Mouse (Mus musculus) limb, embryonic 14.5 days (tissue): Measurements from ENCODE around the gene Ctdspl. TPM values are rescaled to one million over a fixed set of nuclear protein-coding genes. Genes with fewer than 3 reads are reported as not detected.

ENCODE experiments used
- ATAC-seq: fragments of 200-750 bp; cut with Nextera tagmentation; 2 replicates; pipeline ENCODE4 v1.8.0; 2017; ENCODE audit warnings: low read depth, moderate number of reproducible peaks, moderate TSS enrichment; ENCODE audit not compliant: low FRiP score
- DNase-seq: peaks from one replicate; pipeline ENCODE4 v3.0.0-alpha.2; 2015; ENCODE audit warnings: low spot score
- H3K27ac ChIP-seq: fragments of 300-500 bp; sonication (generic); replicated peaks from 2 replicates; pipeline ENCODE4 v1.5.1; 2014; ENCODE audit warnings: low read depth, mild to moderate bottlenecking, low read length, moderate library complexity, mixed read lengths
- H3K27me3 ChIP-seq: fragments of 300-500 bp; sonication (generic); 2 replicates; pipeline ENCODE4 v1.6.1; 2014; ENCODE audit warnings: low read length, mixed read lengths; ENCODE audit not compliant: control insufficient read depth, insufficient read depth
- H3K36me3 ChIP-seq: fragments of 300-500 bp; sonication (generic); 2 replicates; pipeline ENCODE4 v1.6.1; 2014; ENCODE audit warnings: mild to moderate bottlenecking, low read length, moderate library complexity, mixed read lengths; ENCODE audit not compliant: control insufficient read depth, insufficient read depth
- H3K4me1 ChIP-seq: fragments of 300-500 bp; sonication (generic); 2 replicates; pipeline ENCODE4 v1.6.1; 2014; ENCODE audit warnings: antibody characterized with exemption, low read length, mixed read lengths; ENCODE audit not compliant: control insufficient read depth, insufficient read depth
- H3K4me2 ChIP-seq: fragments of 300-500 bp; sonication (generic); replicated peaks from 2 replicates; pipeline ENCODE4 v1.6.1; 2014; ENCODE audit warnings: low read depth, mild to moderate bottlenecking, low read length, moderate library complexity; ENCODE audit not compliant: severe bottlenecking
- H3K4me3 ChIP-seq: fragments of 300-500 bp; sonication (generic); replicated peaks from 2 replicates; pipeline ENCODE4 v1.5.1; 2014; ENCODE audit warnings: low read length
- H3K9ac ChIP-seq: fragments of 300-500 bp; sonication (generic); 2 replicates; pipeline ENCODE4 v1.6.1; 2014; ENCODE audit warnings: mild to moderate bottlenecking, low read depth, low read length, moderate library complexity; ENCODE audit not compliant: severe bottlenecking
- H3K9me3 ChIP-seq: fragments of 300-500 bp; sonication (generic); 2 replicates; pipeline ENCODE4 v1.6.1; 2016; ENCODE audit warnings: low read length; ENCODE audit not compliant: control insufficient read depth
- POLR2A ChIP-seq: fragments of 200-500 bp; IDR thresholded peaks from 2 replicates; pipeline ENCODE4 v1.8.0; 2012; ENCODE audit warnings: inconsistent platforms, mild to moderate bottlenecking, moderate library complexity, borderline replicate concordance; ENCODE audit not compliant: insufficient read depth, insufficient read length; ENCODE audit errors: extremely low read depth
- WGBS: fragments of 180-500 bp; shearing (Covaris S2); extraction: QIAGEN DNeasy Blood & Tissue Kit; methylation state at CpG from one replicate; pipeline ENCODE4 v1.1.7; 2014; 5-methylcytosine and 5-hydroxymethylcytosine counted together
- polyA plus RNA-seq, 2 experiments: library from polyadenylated mRNA; depleted of rRNA in 1 of 2; stranded (reverse) in 1 of 2; unstranded in 1 of 2; fragments of >200 nt; fragmentation: Nextera tagmentation in 1 of 2; extraction: Ambion mirVana in 1 of 2; gene quantifications; 2 replicates each; pipeline versions ENCODE4 v1.2.1 to v1.2.3; 2012 to 2014

Gene Ctdspl
- polyA plus RNA-seq, 2 experiments = 23.8 to 38.0 TPM

DNA sequence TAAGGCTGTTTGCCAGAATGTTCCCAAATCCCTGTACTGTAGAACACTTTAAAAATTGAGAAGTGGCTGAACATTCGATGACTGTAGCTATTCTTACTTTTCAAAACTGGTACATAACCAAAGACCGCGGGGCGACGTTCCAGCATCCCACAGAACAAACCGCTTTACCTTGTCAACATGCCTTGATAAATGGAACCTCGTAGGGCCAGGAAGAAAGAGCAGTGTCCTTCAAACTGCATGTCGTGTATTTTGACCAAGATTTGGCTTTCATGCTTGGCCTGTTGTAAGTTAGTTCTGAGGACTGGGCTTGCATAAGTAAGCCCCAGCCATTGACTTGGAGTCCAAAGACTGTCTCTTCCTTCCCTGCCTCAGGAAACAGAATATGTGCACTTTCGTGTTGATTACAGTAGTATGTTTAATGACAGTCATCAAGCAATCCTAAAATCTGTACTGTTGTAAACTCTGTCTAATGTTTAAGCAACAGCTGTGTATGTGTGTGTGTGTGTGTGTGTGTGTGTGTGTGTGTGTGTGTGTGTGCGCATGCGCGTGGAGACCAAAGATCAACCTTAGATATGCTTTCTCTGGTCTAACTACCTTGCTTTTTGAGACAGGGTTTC is 14.4 kb downstream of the Ctdspl start:
- Histone ChIP-seq H3K36me3 (no peaks in the 10 kb centered on the region), H3K4me1 (peaks cover 28% of the 10 kb centered on the region)

DNA sequence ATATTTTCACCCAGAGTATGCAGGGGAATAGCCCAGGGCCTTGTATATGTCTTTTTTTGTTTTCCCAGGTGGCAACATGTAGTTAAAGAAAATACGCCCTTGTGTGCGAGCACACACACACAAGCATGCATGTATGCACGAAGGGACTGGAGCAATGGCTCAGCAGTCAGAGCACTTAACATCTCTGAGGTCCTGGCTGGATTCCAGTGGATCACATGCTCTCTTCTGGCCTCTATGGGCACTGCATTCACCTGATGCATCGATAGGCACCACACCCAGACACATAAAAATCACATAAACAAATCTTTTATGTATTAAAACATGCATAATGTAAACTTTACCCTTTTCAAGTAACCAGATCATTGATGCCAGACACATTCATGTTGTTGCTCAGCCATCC is 15.8 kb downstream of the Ctdspl start:
- H3K9me3 ChIP-seq = no peaks in the 10 kb centered on the region
- DNase-seq = no peak
- no peak for ATAC-seq
- H3K27me3 ChIP-seq = no peaks in the 10 kb centered on the region
- WGBS = 86% methylated on average over 4 of the region's 4 CpGs
- no peak overlapping the region for H3K4me3 ChIP-seq
- peaks cover 18% of the 10 kb centered on the region for H3K4me1 ChIP-seq
- H3K36me3 ChIP-seq = no peaks in the 10 kb centered on the region
- no peak overlapping the region for H3K27ac ChIP-seq
- H3K9ac ChIP-seq = no peak overlapping the region
- H3K4me2 ChIP-seq = no peak overlapping the region
- no peak for TF ChIP-seq POLR2A

More for the DNA sequence above, 14.4 kb downstream of the Ctdspl start:
- Histone ChIP-seq H3K4me2 (no peak overlapping the region), H3K27ac (peak overlapping the region; percentile 22; the same call in 1 of the 2 replicates), H3K9me3 (no peaks in the 10 kb centered on the region), H3K4me3 (no peak overlapping the region), H3K27me3 (no peaks in the 10 kb centered on the region), H3K9ac (no peak overlapping the region)
- WGBS = 72% methylated on average over 12 of the region's 12 CpGs
- ATAC-seq = no peak
- no peak for DNase-seq
- TF ChIP-seq POLR2A = no peak

DNA sequence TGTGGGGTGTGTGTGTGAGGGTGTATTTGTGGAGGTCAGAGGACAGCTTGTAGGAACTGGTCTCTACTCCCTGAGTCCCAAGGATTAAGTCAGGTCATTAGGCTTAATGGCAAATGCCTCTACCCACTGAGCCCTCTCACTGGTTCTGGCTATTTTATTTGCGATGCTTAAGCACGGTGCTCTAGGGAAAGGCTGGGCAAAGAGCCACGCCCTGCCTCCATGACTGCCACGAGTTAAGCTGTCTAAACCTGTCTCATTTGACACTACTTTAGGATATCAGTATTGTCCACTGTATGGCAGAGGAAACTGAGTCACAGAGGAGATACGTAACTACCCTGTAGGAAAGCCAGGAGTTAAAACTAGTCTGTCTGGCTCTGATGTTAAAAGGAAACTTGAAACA is 17.7 kb downstream of the Ctdspl start:
- no peak for TF ChIP-seq POLR2A
- ATAC-seq = no peak
- Histone ChIP-seq H3K4me2 (no peak overlapping the region), H3K9me3 (no peaks in the 10 kb centered on the region), H3K27ac (no peak overlapping the region), H3K9ac (no peak overlapping the region), H3K36me3 (no peaks in the 10 kb centered on the region), H3K4me1 (peaks cover 16% of the 10 kb centered on the region), H3K4me3 (no peak overlapping the region), H3K27me3 (no peaks in the 10 kb centered on the region)
- 46% methylated on average over 5 of the region's 5 CpGs for WGBS
- DNase-seq = no peak

- WGBS = 66% methylated on average over 12 of the region's 12 CpGs
- H3K9me3 ChIP-seq = no peaks in the 10 kb centered on the region
- ATAC-seq = no peak
- H3K4me1 ChIP-seq = peaks cover 14% of the 10 kb centered on the region
- TF ChIP-seq POLR2A = no peak
- H3K9ac ChIP-seq = no peak overlapping the region
- H3K4me3 ChIP-seq = no peak overlapping the region
- DNase-seq = no peak
- H3K4me2 ChIP-seq = no peak overlapping the region
- H3K36me3 ChIP-seq = no peaks in the 10 kb centered on the region
- H3K27me3 ChIP-seq = no peaks in the 10 kb centered on the region
- 0 out of 2 replicates have a peak overlapping the region, but pooled peaks have one; percentile 10 for H3K27ac ChIP-seq
Measured at GRCm38 (mm10) chr9:118944388-118944787, 18.1 kb downstream of the Ctdspl start.

GRCm38 (mm10) chr9:118948486-118948885 is 22.2 kb downstream of the Ctdspl start:
- Histone ChIP-seq H3K27me3 (no peaks in the 10 kb centered on the region), H3K9ac (no peak overlapping the region), H3K4me1 (peaks cover 8% of the 10 kb centered on the region; the same call in 1 of the 2 replicates), H3K4me3 (no peak overlapping the region), H3K9me3 (no peaks in the 10 kb centered on the region), H3K4me2 (no peak overlapping the region), H3K36me3 (peaks cover 3% of the 10 kb centered on the region; the same call in 1 of the 2 replicates), H3K27ac (no peak overlapping the region)
- DNase-seq (no peak), ATAC-seq (no peak)
- 69% methylated on average over 5 of the region's 5 CpGs for WGBS
- TF ChIP-seq POLR2A = no peak
